Mouse (Mus musculus): ENCODE measurements around the gene Nmnat2.
"Not testable (repeated sequence)": the region's sequence is repeated elsewhere in the genome, so short reads cannot be mapped to it uniquely, and the experiment has no call there.

Gene Nmnat2

DNA sequence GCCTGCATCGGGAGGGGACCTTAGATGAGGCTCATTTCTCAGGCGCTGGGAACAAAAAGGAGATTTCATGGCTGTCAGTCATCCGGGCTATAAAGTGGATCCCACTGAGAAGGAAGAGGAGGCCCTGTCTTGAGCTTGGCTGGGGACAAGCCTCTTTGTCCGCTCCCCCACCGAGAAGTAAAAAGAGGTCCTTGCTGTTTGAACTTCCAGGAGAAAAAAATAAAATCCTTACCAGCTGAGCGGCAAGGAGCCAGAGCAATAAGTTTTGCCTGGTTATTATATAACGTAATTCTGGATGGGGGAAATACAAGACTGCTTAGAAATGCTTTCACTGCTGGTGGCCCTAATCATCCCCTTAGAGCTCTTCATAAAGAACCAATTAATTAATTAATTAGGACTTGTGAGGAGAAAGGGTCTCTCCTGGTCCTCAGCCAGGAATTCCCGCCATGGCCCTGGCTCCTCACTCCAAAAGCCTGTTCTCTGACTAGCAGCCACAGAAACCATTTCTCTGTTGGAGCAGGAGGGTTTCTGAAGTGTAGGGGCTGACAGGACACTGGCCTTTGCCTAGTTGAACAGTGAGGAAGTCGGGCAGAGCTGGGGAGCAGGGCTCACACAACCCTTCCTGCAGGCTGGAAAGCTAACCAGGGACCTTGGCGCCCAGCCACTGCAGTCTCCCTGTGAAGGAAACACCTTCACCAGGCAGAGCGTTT lies 99.5 kb downstream of the Nmnat2 start:
- DNase-seq (ENCODE audit: low spot score in 2 of 2) = no peak

DNA sequence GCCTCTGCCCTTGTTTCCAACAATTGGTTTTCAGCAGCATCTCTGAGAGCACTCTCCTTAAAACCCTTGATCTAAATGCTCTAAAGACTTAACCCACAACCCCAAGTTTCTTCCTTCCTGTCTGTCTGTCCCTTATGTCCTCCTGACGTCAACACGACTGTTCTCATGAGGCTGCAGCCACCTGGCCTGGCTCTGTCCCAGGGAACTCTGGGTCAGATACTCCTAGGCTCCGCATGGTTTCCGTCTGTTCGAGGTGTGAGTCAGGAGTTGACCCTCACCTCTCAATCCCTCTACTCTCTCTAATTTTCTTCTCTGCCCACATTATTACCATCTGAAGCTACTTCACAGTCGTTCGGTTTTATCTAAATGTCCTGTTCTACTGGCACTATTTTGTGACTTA lies 103.5 kb downstream of the Nmnat2 start:
- DNase-seq (ENCODE audit: low spot score in 2 of 2) = no peak

DNA sequence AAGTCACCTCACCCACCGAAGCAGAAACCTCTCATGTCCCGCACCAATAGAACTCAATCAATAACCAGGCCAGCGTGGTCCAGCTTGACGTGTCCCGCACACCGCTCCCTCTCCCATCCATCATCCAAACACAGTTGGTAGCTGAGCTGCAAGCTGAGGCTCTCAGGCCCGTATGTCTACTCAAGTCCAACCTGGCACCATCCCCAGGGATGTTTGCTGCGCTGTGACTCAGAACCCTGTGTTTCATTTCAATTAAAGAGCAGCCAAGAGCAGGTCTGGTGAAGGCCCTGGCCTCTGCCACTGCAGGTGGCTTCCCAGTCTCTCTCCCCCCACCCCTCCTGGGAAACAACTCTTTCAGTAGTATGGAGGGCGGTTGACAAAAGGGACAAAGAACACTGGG lies 104.8 kb downstream of the Nmnat2 start:
- DNase-seq (ENCODE audit: low spot score in 2 of 2) = no peak

DNA sequence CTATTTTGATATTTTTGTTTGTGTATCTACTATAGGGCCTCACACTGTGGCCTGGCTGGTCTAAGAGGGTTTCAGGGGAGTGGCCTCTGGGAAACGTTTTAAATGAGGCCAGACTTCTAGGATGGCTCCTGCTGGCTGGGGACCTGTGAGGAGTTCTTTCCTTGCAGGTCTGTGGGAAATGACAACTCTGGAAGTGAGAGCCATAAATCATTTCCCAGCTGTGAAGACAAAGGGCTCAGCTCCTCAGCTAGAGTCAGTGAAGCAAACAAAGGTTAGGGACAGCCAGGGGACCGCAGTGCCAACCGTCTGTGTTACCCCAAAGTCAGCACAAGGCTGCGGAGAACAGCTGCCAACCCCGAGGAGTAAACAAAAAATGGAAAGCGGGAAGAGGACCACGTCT lies 107.8 kb downstream of the Nmnat2 start:
- DNase-seq (ENCODE audit: low spot score in 2 of 2) = no peak

DNA sequence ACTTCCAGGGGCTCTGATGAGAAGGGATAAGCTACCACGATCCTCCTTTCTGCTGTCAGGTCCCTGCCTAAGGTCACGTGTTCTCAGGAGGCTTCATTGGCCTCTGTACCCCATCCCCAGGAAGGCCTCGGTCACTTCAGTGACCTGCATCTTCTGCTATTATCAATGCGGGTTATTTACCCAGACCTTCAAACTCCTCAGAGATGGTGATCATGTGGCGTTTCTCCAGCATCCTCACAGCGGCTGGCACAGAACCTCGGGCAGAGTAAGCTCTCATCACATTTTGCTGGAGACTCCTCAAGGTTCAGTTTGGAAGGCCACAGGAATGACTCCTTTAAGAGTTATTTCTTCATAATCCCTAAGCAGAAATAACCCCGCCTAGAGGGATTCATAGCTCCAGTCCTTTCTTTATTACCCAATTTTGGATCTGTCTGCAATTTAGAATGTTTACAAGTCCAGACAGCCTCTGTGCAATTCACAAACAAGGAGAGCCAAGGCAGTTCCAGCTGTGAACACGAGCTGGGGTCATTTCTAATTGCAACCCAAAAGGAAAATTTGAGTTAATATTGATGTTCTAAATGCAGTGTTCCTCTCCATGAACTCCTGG lies 110.1 kb downstream of the Nmnat2 start:
- DNase-seq (ENCODE audit: low spot score in 2 of 2) = peak in 1 of 2 experiments; percentile 48

DNA sequence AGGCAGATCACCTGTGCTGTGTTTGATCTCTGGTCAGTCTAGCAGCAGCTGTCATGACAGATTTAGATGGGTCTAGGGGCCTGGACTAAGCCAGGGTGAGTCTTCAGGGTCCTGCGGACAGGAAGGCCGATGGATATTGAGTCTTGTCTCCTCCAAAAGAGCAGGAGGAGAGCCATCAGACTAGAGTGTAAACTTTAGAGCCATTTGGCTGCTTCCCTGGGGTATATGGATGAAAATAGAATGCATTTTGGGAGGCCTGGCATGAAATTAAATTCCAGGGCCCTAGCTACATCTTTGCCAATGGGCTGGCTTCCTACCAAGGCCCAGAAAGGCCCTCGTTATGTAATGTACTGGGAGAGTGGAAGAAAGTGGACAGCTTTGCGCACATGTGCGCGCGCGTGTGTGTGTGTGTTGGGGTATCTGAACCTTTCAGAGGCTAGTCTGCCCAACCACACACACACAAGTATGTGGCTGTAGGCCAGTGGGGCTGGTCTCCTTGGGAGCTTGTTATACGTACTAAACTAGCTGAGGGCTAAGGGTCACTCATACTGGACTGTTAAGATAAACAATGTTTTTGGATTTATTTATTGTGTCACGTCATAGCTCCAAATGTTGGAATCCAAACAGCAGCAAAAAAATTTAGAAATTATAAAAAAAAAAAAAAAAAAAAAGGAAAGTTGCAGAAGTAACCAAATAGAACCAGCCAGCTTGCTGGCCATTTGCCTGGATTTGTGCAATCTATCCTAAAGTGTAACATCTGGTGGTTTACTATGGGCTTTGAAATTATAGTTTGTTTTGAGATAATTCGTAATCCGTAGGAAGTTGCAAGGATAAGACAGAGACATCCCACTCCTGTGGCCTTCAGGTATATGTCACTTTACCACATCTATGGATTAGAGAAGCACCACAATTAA lies 110.9 kb downstream of the Nmnat2 start:
- peak; percentile 38 to 80 for DNase-seq (ENCODE audit: low spot score in 2 of 2)

DNA sequence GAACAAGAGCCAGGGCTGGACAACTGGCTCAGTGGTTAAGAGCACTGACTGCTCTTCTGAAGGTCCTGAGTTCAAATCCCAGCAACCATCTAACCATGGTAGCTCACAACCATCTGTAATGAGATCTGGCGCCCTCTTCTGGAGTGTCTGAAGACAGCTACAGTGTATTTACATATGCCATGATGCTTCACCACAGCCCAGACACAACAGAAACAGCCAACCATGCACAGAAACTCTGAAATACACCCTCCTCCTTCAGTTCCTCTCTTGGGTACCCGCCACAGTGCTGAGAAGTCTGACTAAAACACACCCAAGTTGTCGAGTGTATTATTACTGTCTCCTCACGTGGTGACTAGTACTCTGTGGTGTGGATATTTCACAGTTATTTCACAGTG lies 111.6 kb downstream of the Nmnat2 start:
- DNase-seq (ENCODE audit: low spot score in 2 of 2) = no peak

DNA sequence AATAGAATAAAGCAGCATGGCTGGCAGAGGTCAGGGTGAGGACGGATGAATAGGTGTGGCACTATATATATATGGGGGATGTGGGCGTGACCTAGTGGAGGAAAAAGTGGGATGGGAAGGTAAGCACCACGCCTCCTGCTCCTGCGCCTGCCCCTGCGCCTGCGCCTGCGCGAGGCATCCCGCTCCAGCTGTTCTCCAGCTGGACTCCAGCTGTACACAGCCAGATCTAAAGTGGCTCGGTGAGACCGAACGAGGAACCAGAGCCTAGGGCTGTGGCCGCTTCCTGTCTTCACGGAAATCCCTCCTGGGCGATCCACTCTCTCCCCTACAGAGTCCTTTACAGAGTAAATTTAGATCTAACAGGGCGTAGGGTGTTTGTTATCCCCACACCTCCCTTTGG lies 116.8 kb downstream of the Nmnat2 start:
- DNase-seq (ENCODE audit: low spot score in 2 of 2) = no peak

DNA sequence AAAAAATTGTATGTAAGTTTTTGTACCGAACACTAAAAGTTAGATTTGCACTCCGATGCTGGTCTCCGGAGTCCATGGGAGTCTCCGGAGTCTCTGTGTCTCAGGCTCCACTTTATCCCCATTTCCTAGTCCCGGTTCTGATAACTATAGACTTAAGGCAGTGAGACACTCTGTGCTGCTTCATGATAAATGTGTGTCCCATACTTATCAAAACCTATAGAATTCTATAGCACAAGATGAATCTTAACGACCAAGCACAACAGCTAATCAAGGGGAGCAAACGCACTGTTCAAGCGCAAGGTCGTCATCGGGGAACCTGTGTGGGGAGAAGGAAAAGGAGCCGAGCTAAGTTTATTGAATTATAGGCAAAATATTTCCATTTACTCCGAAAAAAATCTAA lies 117.2 kb downstream of the Nmnat2 start:
- no peak for DNase-seq (ENCODE audit: low spot score in 2 of 2)

DNA sequence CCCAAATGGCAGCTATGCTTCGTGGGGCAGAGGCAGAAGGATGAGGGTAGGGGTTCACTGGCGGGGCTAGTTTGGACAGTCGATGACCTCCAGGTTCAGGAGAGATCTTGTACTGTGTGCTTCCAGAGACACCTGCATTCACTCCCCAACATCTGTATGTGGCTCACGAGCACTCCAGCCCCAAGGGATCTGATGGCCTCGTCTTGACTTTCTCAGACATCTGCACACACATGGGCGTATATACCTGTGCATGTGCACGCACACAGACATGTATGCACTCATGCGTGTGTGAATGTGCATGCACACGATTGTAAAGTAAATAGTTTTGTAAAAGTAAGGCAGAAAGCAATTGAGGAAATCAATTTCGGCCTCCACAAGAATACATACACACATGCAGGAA lies 117.9 kb downstream of the Nmnat2 start:
- DNase-seq (ENCODE audit: low spot score in 2 of 2) = no peak

DNA sequence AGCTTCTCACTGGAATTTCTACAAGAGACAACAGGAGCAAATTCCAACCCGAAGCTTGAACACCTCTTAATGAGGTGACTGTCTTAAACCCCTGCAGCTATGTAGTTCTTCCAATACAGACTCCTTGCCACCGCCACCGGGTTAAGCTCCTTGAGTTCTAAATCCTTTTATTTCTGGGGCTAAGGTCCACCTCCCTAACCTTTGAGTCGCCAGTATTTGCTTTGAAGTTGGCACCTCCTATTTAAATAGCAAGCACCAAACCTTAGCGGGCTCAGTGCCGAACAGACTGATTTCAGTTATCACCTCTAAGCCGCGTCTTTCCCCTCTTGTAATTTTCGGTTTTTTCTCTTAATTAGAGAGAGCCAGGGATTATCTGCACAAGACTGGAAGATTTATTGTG lies 118.6 kb downstream of the Nmnat2 start:
- DNase-seq (ENCODE audit: low spot score in 2 of 2) = no peak

DNA sequence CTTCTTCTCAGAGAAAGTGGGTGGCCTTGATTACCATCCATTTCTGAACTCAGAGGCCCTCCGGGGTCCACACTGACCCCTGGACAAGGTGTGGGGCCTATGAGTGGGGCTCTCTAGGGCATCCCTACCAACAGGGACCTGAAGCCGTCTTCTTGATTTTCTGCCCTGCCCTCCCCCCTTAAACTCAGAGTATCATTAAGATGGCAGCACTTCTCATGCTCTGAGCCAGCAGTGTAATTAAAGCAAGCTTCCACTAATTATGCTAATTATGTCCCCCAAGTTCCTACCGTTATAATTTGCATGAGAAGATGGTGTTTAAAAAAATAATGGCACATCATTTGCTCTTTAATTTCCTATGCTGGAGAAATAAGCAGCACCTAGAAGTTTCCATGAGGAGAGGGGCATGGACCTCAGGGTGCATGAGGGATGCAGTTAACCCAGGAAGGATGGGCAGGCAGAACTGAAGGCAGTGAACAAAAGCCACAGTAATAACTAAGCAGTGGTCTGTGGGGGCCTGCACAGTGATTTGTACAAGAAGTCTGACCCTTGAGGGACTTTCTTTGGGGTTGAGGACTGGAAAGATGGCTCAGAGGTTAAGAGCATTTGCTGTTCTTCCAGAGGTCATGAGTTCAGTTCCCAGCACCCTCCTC lies 120.4 kb downstream of the Nmnat2 start:
- no peak for DNase-seq (ENCODE audit: low spot score in 2 of 2)

DNA sequence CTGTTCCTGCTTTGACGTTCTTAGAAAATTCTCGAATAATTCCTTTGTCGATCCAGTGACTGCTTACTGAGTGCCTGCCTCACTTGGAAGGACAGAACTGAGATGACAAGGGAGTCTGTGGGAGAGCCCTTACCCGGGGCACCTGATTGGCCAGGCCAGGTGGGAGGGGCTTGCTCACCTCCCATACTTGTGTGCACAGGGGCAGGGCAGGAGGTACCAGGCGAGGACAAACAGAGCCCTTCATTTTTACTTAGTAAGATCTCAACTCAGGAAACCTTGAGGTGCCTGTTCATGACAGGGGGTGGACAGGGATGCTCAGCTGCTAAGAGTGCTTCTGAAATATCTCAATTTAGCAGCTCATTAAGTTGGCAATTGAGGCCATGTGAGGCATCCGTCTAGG lies 121.2 kb downstream of the Nmnat2 start:
- no peak for DNase-seq (ENCODE audit: low spot score in 2 of 2)

DNA sequence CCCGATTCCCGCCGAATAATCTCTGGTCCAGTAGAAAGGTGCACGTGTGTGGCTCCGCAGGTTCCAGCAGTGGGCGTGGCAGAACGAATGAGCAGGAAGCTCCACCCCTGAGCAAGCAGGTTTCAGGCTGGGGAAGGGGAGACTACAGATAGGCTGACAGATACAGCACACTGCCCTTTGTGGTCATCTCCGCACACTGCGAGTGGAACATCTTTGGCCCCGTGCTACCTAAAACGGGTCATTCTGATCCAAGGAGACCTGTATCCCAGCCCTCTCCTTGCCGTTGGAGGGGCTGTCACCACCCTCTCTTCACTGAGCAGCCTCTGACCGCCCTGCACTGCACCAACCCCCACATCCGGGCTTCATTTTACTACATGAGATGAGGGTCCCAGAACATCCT lies 128.4 kb downstream of the Nmnat2 start:
- DNase-seq (ENCODE audit: low spot score in 2 of 2) = not testable (repeated sequence)

DNA sequence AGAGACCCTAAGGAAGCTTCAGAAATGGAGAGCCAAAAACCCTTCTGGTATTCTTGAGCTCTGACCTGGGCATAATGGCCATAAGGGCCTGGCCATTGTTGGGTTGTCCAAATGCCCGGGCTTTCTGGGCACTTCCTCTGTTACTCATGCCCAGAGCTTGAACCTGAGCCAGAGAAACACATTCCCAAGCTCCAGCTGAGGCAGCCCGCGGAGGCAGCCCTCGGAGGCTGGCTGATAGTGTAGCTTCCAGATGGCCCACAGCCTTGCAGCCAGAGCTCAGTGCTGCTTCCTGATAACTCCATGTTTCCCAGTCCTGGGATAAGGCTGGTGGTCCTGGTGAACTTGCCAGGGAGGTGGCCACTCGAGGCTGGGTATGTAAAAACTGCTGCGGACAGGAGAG lies 129.4 kb downstream of the Nmnat2 start:
- DNase-seq (ENCODE audit: low spot score in 2 of 2) = no peak

DNA sequence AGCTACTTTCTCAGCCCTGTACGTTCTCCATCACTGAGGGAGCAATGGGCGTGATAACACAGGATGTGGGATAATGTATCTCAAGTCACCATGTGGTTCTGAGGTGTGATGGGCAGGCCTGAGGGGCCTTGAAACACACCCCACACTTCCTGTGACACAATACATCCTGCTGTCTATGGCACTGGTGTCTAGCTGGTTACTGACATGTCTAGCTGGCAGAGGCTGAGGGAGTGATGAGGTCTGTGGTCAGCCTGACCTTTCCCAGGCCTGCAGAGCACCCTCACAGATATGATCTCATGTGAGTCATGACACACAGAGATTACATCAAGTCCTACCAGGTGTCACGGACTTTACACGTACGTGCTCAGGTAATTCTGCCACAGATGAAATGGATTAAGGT lies 130.4 kb downstream of the Nmnat2 start:
- DNase-seq (ENCODE audit: low spot score in 2 of 2) = no peak

DNA sequence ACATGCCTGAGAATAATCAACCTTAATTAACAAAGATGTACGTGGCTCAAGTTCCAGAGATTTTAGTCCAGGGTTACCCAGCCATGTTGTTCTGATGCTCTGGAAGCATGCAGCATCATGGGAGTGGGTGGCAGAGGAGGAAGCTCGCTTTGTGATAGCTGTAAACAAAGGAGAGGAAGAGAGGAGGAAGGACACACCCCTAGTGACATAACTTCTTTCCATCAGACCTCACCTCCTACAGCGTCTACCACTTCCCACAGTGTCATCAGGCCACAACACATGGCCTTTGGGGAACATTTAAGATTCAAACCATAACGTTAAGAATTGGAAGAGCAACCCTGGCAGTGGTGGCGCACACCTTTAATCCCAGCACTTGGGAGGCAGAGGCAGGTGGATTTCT lies 133.0 kb downstream of the Nmnat2 start:
- DNase-seq (ENCODE audit: low spot score in 2 of 2) = no peak

DNA sequence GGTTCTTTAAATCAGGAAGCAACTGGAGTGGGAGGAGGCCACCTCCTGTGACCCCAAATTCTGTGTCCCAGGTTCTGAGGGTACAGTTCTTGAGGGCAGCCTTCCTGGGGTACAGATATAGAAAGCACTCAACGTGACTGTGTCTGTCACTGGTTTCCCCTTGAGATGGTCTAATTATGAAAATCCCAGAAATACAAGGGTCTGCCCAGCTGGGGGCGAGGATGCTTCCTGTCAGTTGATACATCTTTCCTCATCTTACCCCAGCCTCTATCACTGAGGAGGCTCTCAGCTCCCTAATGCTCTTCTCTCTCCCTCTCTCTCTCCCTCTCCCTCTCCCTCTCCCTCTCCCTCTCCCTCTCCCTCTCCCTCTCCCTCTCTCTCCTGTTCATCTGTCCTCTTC lies 135.3 kb downstream of the Nmnat2 start:
- DNase-seq (ENCODE audit: low spot score in 2 of 2) = no peak

DNA sequence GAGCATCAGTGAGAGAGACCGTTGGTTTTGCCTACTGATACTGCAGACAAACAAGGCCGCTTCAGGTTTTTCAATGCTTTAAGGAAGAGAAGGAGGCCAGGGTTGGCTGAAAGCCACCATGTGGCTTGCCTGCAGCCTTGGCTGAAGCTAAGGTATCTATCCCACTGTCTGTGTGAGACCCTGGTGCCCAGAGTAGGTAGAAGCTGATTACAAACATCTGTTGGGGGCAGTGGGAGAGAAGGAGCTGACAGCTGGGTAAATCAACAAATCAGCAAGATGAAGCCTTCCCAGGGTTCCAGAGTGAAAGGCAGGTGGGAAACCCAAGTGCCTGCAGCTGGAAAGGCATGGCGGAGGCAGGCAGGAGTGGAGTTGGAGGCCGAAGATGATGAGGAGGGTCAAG lies 136.0 kb downstream of the Nmnat2 start:
- DNase-seq (ENCODE audit: low spot score in 2 of 2) = no peak

DNA sequence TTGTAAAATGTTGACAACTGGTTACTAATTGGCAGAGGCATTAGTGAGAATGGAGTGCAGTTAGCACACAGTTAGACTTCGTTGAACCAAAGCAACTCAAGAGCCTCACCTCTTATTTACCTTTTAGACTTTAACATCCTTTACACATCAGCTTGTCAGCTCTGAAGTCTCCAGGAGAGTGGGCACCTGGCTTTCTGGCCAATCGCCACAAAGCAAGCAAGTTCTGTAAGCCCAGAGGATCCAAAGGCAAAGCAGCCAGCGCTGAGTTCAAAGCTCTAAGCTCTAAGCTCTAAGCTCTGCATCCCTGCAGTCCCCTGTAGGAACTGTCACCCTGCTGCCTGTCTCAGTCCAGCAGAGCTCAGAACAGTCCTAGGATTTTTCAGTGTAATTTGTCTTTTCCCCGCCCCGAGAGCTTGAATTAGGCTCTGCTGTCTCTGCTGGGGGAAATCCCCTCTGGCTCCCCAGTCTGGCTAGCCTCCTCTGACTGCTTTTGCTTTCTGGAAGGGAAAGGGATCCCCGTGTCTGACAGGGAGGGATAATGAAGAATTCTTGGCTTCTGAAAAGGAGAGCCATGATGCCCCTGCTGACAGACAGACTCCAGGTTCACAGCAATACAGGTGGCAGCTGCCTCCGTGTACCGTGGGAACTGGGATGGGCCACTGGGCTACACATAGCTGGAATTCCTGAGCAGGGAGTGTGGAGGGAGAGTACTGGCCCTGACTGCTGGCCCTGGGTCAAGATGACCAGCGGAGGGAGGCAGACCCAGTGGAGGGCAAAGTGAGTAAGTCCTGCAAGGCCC lies 136.8 kb downstream of the Nmnat2 start:
- DNase-seq (ENCODE audit: low spot score in 2 of 2) = peak in 1 of 2 experiments; percentile 33

DNA sequence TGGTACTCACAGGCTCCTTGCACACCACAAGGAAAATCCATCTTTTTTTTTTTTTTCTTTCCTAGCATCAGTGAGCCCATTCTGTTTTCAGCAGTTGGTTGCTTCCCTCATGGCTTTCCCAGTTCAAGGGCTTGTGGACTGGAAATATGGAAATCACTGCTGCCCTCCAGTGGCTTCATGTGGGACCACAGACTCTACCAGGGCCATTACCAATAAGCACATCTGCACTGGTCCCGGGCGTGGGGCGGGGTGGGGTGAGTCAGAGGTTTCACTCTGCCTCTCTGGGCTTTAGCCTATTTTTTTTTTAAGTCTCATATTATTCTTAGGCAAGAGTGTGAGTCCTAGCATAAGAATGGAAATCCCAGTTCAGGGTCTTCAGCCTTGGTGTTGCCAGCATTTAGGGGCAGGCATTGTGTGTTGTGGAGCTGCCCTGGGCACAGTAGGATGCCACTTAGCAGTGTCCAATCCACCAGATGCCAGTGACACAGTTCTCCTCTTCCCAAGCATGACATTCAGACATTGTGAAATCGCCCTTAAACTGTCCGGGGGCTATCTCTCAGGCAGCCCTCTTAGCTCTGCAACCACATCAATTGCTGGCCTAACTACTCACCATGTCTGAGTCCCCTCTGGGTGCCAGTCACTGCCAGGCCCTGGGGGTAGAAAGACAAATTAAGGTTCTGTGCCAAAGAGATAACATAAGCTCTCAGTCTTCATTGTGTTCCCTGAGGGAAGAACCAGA lies 137.6 kb downstream of the Nmnat2 start:
- DNase-seq (ENCODE audit: low spot score in 2 of 2) = peak; percentile 75 to 85
